Mouse (Mus musculus) granulocyte monocyte progenitor cell, adult 5-6 weeks (primary cell): ENCODE measurements around the gene Phf14. TPM values are rescaled to one million over a fixed set of nuclear protein-coding genes. Genes with fewer than 3 reads are reported as not detected.
A peak's percentile ranks its signal among the peaks of the same experiment; 100 is the strongest.

Source experiments
- ATAC-seq: replicated peaks from 2 replicates; pipeline ENCODE4 v1.8.0; 2016; ENCODE audit warnings: mild to moderate bottlenecking, moderate TSS enrichment, inconsistent platforms; ENCODE audit not compliant: poor library complexity, severe bottlenecking
- total RNA-seq, 2 experiments: library from RNA; stranded (forward) in 1 of 2; stranded (reverse) in 1 of 2; fragments of 200-712, 200-1000 nt in 1 of 2; fragments of >200 nt in 1 of 2; fragmentation: Nextera tagmentation in 1 of 2; gene quantifications; 2 replicates each; pipeline ENCODE4 v1.2.3; 2014 to 2017

Phf14 gene
- total RNA-seq, 2 experiments from 2014 or later = 95.9 to 98.9 TPM

DNA sequence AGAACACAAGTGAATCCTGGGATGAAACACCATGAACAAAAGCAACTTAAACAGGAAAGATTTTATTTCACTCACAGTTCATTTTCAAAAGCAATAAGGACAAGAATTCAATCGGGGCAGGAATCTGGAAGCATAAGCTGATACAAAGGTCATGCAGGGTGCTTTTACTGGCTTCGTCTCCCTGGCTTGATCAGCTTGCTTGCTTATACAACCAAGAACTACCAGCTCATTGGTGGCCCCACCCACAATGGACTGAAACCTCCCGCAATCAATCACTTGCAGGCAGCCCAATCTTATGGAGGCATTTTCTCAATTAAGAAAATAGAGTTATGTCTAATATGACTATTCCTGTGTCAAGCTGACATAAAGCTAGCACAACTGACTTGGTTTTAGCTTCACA is 112.5 kb downstream of the Phf14 start:
- no peak for ATAC-seq

DNA sequence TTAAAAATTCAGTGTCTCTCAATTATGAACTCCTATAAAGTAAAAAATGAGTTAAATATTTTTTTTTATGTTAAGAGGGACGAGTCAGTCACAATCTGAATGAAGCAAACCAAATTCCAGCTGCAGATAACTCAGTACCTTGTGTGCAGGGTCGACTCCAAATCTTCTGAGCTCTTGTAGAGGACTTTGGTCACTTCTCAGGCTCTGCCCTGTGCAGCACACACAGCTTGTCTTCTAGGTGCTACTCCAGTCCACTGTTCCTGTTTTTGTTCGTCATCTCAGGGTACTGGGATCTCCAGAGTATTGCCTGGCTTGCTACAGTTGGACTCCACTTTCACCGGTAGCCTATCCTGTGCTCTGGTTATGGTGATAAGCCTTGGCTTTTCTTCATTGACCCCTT is 113.1 kb downstream of the Phf14 start:
- ATAC-seq = no peak

GRCm38 (mm10) chr6:12021480-12021879 is 113.9 kb downstream of the Phf14 start:
- no peak for ATAC-seq

- ATAC-seq = no peak
Observed at GRCm38 (mm10) chr6:12023395-12023794, 115.8 kb downstream of the Phf14 start.

GRCm38 (mm10) chr6:12026804-12027537 is 119.4 kb downstream of the Phf14 start:
- ATAC-seq = no peak

DNA sequence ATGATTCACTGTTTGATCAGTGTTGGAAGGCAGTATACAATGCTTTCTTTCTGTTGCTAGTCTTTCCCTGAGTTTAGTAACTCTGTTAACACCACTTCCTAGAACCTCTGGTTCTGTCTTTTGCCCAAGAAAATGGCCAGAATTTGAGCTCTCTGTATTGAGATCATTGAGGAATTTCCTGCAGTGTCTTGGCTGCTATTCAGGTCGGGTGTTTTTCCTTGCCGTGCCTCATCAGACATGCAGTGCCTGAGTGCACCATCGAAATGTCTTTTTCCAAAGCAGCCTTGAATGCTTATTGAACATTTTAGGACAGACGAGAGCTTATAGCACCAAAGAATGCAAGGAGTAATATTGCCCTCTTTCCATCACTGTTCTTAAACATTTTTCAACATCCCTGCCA is 127.0 kb downstream of the Phf14 start:
- no peak for ATAC-seq

- ATAC-seq = peak; percentile 40; the same call in 1 of the 2 replicates
Observed at GRCm38 (mm10) chr6:12038268-12038667, 130.7 kb downstream of the Phf14 start.

DNA sequence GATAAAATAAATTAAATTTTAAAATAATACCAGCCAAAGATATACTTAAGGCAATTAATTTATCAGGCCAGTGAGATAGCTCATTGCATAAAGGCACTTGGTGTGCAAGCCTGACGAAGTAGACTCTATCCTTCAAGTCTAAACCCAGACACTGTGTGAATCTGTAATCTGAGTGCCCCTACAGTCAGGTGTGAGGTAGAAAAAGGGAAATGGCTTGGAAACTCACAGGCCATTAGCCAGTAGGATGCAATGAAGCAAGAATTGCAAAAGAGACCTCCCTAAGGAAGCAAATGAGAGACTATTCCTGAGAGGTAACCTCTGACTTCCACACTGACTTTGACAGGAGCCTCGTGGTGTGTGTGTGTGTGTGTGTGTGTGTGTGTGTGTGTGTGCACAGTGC is 145.3 kb downstream of the Phf14 start:
- peak; percentile 97 for ATAC-seq

- no peak for ATAC-seq
Observed at GRCm38 (mm10) chr6:12054149-12054548, 146.5 kb downstream of the Phf14 start.

- ATAC-seq = no peak
Observed at GRCm38 (mm10) chr6:12058717-12059116, 151.1 kb downstream of the Phf14 start.

GRCm38 (mm10) chr6:12059971-12060370 is 152.4 kb downstream of the Phf14 start:
- ATAC-seq = peak; percentile 79

DNA sequence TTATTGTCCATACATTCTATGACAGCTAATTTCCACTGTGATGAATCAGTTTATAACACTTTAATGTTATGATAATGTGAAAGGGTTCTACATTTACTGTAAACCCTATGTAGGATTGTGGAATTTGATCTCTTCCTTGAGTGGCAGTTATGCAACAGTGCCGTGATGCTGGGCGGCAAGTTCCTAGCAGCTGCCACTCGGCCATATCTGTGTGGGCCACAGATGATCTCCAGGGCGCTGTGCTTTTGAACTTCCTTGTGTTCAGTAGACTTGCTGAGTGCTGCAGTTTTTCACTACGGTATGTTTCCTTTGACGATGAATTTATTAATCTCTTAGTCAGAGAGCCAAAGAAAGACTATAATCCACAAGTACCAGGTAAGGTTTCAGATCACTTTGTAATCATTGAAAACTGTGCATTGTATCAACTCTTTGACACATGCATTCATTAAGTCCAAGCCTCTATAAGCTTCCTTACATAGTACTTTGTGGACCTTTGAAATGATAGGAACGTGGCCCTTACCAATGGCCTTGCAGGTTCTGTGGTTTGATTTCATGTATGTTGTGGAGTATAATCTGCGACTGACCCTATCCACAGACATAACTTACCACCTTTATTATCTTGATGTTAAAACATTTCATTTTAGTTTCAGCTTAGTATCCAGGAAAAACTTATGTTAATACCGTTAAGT is 153.0 kb downstream of the Phf14 start:
- peak; percentile 79 for ATAC-seq

GRCm38 (mm10) chr6:12067956-12068355 is 160.3 kb downstream of the Phf14 start:
- no peak for ATAC-seq

DNA sequence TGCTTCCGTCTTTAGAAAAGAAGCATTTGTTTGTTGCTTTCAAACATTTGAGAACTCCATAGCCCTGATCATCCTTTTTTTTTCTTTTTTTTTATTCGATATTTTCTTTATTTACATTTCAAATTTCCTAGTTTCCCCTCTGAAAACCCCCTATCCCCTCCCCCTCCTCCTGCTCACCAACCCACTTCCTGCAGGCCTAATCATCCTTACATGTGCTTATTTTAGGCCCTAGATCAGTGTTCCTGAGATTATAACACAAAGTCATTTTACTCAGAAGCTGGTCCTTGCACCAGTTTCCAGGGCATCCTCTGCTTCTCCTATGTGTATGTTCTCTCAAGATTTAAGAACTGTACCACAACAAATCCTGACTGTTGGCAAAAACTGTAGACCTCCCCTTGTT is 161.7 kb downstream of the Phf14 start:
- ATAC-seq = no peak

DNA sequence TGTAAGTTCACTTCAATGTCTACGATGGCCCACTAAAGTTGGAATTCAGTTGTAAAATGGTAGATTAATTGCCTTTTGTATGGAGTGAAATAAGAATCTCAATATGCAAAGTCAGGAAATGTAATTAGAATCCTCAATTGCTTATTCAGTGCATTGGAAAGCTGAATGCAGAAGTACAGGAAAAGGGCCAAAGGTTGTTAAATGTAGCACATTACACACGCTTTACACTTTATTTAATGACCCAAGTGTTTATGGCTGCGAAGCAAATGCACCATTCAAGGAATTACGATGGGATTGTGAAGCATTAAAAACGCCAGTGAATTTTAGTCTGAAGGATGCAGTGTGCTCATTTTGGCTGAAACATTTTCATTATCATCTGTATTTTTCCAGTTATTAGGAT is 167.0 kb downstream of the Phf14 start:
- ATAC-seq = no peak

DNA sequence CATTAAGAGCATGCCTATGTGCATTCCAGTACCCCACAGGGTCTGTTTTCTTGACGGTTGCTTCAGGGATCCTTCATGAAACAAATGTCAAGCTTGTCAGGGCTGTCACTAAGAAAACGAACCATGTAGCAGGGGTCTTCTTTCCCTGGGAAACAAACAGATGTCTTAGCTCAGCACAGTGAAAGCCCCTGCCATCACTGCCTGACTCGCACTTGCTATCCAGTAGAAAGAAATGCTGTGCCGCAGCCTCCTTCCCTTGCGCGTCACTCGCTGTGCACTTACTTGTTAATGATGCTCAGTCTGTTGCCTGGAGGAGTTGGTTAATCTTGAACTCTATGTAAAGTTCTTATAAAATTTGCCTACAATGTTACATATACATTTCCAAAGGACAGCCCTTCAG is 169.7 kb downstream of the Phf14 start:
- ATAC-seq = no peak

GRCm38 (mm10) chr6:12077880-12078618 is 170.4 kb downstream of the Phf14 start:
- no peak for ATAC-seq

GRCm38 (mm10) chr6:12079260-12079659 is 171.7 kb downstream of the Phf14 start:
- no peak for ATAC-seq

DNA sequence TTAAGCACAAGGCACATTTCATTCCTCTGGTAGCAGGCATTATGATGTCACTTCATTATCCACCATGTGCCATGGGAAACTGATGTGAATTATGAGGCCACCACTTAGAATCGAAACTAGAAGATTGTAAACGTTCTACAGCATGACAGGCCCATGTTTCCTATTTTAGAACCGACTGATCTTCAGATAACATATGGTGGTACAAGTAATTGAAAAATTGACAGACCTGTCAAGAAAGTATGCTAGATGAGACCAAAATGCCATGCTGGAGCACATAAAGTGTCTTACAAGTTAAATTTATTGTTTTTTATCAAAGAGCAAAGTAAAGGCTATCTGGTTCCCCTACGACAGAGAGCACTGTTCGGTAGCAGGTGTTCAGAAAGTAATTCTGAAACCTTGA is 172.8 kb downstream of the Phf14 start:
- ATAC-seq = no peak

GRCm38 (mm10) chr6:12081722-12082121 is 174.1 kb downstream of the Phf14 start:
- ATAC-seq = peak; percentile 73

DNA sequence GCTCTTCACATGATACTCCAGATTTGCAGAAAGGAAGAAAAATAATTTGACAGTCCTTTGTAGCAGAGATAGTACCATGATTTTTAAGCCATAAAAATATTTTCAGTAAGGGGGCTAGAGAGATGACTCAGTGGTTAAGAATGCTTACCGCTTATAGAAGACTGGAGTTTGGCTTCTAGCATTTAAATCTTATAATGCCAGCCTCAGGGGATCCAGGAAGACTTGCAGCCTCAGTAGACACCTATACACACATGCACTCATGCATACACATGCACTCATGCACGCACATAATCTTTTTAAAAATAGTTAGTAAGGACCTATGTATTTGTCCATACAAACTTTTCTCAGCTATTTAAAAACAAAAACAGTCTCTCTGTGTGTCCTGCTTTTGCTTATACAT is 174.5 kb downstream of the Phf14 start:
- ATAC-seq = 0 out of 2 replicates have a peak, but pooled peaks have one; percentile 2
